Mouse (Mus musculus) liver, postnatal 0 days (tissue): ENCODE measurements at regions not wholly inside any gene's neighbourhood (a gene's known extent, or its start where the extent isn't known, plus 50 kb on each side); places are given as distances from the start of the nearest gene placed in this dataset.

ENCODE experiments used
- CTCF ChIP-seq: sonication (generic); IDR thresholded peaks from 2 replicates; pipeline ENCODE4 v1.5.1; 2016; ENCODE audit warnings: antibody characterized with exemption, low read depth
- EP300 ChIP-seq: IDR thresholded peaks from 2 replicates; pipeline ENCODE4 v1.6.1; 2016; ENCODE audit warnings: antibody characterized with exemption, low read depth, mild to moderate bottlenecking

DNA sequence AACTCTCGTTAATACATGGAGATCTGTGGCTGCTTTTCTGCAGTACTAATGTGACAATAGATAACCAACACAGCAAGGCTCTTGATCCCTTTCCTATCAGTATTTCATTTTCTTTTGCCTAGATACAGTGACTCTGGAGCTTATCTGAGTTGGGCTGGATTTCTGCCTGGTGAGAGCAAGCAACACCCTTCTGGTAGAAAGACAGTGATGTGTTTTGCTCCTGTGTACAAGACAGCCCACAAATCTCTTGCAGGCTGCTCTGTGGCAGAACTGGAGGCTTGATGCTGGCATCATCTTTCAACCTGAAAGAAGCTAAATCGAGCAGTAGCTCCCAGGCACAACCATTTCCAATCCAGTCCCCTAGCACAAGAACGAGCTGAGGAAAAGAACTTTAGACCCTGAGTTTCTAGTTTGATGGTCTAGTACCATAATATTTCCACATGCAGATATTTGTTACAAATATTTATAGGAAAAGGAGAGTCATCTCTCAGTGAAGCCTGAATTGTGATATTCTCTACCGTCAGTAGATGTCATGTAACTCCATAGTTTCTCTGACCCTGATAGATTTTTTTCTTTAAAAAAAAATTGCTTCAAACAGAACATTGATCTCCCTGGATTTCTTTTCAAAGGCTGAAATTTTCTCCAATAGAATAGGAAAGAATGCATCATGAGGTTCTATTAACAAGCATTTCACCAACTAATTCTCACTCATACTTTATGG lies 1079.1 kb upstream of the Gm7489 start:
- TF ChIP-seq EP300 = no peak
- TF ChIP-seq CTCF = no peak
